Mouse (Mus musculus) limb, embryonic 14.5 days (tissue): ENCODE measurements around the gene Uba2. TPM values are rescaled to one million over a fixed set of nuclear protein-coding genes. Genes with fewer than 3 reads are reported as not detected.

Source experiments
- ATAC-seq: fragments of 200-750 bp; cut with Nextera tagmentation; 2 replicates; pipeline ENCODE4 v1.8.0; 2017; ENCODE audit warnings: low read depth, moderate number of reproducible peaks, moderate TSS enrichment; ENCODE audit not compliant: low FRiP score
- DNase-seq: peaks from one replicate; pipeline ENCODE4 v3.0.0-alpha.2; 2015; ENCODE audit warnings: low spot score
- H3K27ac ChIP-seq: fragments of 300-500 bp; sonication (generic); replicated peaks from 2 replicates; pipeline ENCODE4 v1.5.1; 2014; ENCODE audit warnings: low read depth, mild to moderate bottlenecking, low read length, moderate library complexity, mixed read lengths
- H3K27me3 ChIP-seq: fragments of 300-500 bp; sonication (generic); 2 replicates; pipeline ENCODE4 v1.6.1; 2014; ENCODE audit warnings: low read length, mixed read lengths; ENCODE audit not compliant: control insufficient read depth, insufficient read depth
- H3K36me3 ChIP-seq: fragments of 300-500 bp; sonication (generic); 2 replicates; pipeline ENCODE4 v1.6.1; 2014; ENCODE audit warnings: mild to moderate bottlenecking, low read length, moderate library complexity, mixed read lengths; ENCODE audit not compliant: control insufficient read depth, insufficient read depth
- H3K4me1 ChIP-seq: fragments of 300-500 bp; sonication (generic); 2 replicates; pipeline ENCODE4 v1.6.1; 2014; ENCODE audit warnings: antibody characterized with exemption, low read length, mixed read lengths; ENCODE audit not compliant: control insufficient read depth, insufficient read depth
- H3K4me2 ChIP-seq: fragments of 300-500 bp; sonication (generic); replicated peaks from 2 replicates; pipeline ENCODE4 v1.6.1; 2014; ENCODE audit warnings: low read depth, mild to moderate bottlenecking, low read length, moderate library complexity; ENCODE audit not compliant: severe bottlenecking
- H3K4me3 ChIP-seq: fragments of 300-500 bp; sonication (generic); replicated peaks from 2 replicates; pipeline ENCODE4 v1.5.1; 2014; ENCODE audit warnings: low read length
- H3K9ac ChIP-seq: fragments of 300-500 bp; sonication (generic); 2 replicates; pipeline ENCODE4 v1.6.1; 2014; ENCODE audit warnings: mild to moderate bottlenecking, low read depth, low read length, moderate library complexity; ENCODE audit not compliant: severe bottlenecking
- H3K9me3 ChIP-seq: fragments of 300-500 bp; sonication (generic); 2 replicates; pipeline ENCODE4 v1.6.1; 2016; ENCODE audit warnings: low read length; ENCODE audit not compliant: control insufficient read depth
- POLR2A ChIP-seq: fragments of 200-500 bp; IDR thresholded peaks from 2 replicates; pipeline ENCODE4 v1.8.0; 2012; ENCODE audit warnings: inconsistent platforms, mild to moderate bottlenecking, moderate library complexity, borderline replicate concordance; ENCODE audit not compliant: insufficient read depth, insufficient read length; ENCODE audit errors: extremely low read depth
- WGBS: fragments of 180-500 bp; shearing (Covaris S2); extraction: QIAGEN DNeasy Blood & Tissue Kit; methylation state at CpG from one replicate; pipeline ENCODE4 v1.1.7; 2014; 5-methylcytosine and 5-hydroxymethylcytosine counted together
- polyA plus RNA-seq, 2 experiments: library from polyadenylated mRNA; depleted of rRNA in 1 of 2; stranded (reverse) in 1 of 2; unstranded in 1 of 2; fragments of >200 nt; fragmentation: Nextera tagmentation in 1 of 2; extraction: Ambion mirVana in 1 of 2; gene quantifications; 2 replicates each; pipeline versions ENCODE4 v1.2.1 to v1.2.3; 2012 to 2014

Uba2 gene
- polyA plus RNA-seq (2012; rRNA removed), result 132 and 147 TPM in 2 replicates
- polyA plus RNA-seq (2014; fragmentation: Nextera tagmentation; extraction: Ambion mirVana), result 182 and 195 TPM in 2 replicates

- peak within 1 kb of the TSS; percentile 92 for H3K27ac ChIP-seq
- TF ChIP-seq POLR2A, result no peak
- no peak for ATAC-seq
- peak within 1 kb of the TSS; percentile 95 for H3K9ac ChIP-seq
- no peaks in the 10 kb centered on the region for H3K9me3 ChIP-seq
- H3K4me2 ChIP-seq, result peak within 1 kb of the TSS; percentile 82
- peak within 1 kb of the TSS; percentile 94 for H3K4me3 ChIP-seq
- H3K36me3 ChIP-seq, result peaks cover 10% of the 10 kb centered on the region
- peaks cover 3% of the 10 kb centered on the region; the same call in 1 of the 2 replicates for H3K4me1 ChIP-seq
- WGBS, result 86% methylated on average over 3 of the region's 3 CpGs
- no peaks in the 10 kb centered on the region for H3K27me3 ChIP-seq
- no peak for DNase-seq
Measured at GRCm38 (mm10) chr7:34169454-34169853, at the start of gene Uba2. Gene Uba2, minus strand, starts transcription at chr7:34169599.

GRCm38 (mm10) chr7:34218496-34218895, 49.1 kb upstream of the Uba2 start:
- Histone ChIP-seq H3K27me3 (no peaks in the 10 kb centered on the region), H3K27ac (no peak overlapping the region), H3K36me3 (peaks cover 95% of the 10 kb centered on the region), H3K4me3 (no peak overlapping the region), H3K4me2 (no peak overlapping the region), H3K9ac (no peak overlapping the region), H3K4me1 (no peaks in the 10 kb centered on the region), H3K9me3 (no peaks in the 10 kb centered on the region)
- ATAC-seq (no peak), DNase-seq (no peak)
- no peak for TF ChIP-seq POLR2A
- WGBS, result 73% methylated on average over 1 of the region's 1 CpGs

- no peak overlapping the region for H3K4me3 ChIP-seq
- no peaks in the 10 kb centered on the region for H3K9me3 ChIP-seq
- no peaks in the 10 kb centered on the region for H3K4me1 ChIP-seq
- H3K27ac ChIP-seq, result no peak overlapping the region
- peaks cover 96% of the 10 kb centered on the region for H3K36me3 ChIP-seq
- no peak for ATAC-seq
- 84% methylated on average over 10 of the region's 10 CpGs for WGBS
- no peak for DNase-seq
- no peak for TF ChIP-seq POLR2A
- H3K4me2 ChIP-seq, result no peak overlapping the region
- no peak overlapping the region for H3K9ac ChIP-seq
- no peaks in the 10 kb centered on the region for H3K27me3 ChIP-seq
Measured at GRCm38 (mm10) chr7:34216474-34216873, 47.1 kb upstream of the Uba2 start.

- no peak overlapping the region for H3K27ac ChIP-seq
- DNase-seq, result no peak
- no peak overlapping the region for H3K4me3 ChIP-seq
- ATAC-seq, result no peak
- H3K9me3 ChIP-seq, result no peaks in the 10 kb centered on the region
- no peaks in the 10 kb centered on the region for H3K27me3 ChIP-seq
- no peak overlapping the region for H3K4me2 ChIP-seq
- no peaks in the 10 kb centered on the region for H3K4me1 ChIP-seq
- peaks cover 96% of the 10 kb centered on the region for H3K36me3 ChIP-seq
- no peak overlapping the region for H3K9ac ChIP-seq
- WGBS, result 81% methylated on average over 9 of the region's 9 CpGs
- TF ChIP-seq POLR2A, result no peak
Measured at GRCm38 (mm10) chr7:34215481-34215880, 46.1 kb upstream of the Uba2 start.

GRCm38 (mm10) chr7:34214644-34215043, 45.2 kb upstream of the Uba2 start:
- Histone ChIP-seq H3K9ac (no peak overlapping the region), H3K27ac (no peak overlapping the region), H3K27me3 (no peaks in the 10 kb centered on the region), H3K36me3 (peaks cover 96% of the 10 kb centered on the region), H3K4me1 (no peaks in the 10 kb centered on the region), H3K9me3 (no peaks in the 10 kb centered on the region), H3K4me2 (no peak overlapping the region), H3K4me3 (no peak overlapping the region)
- no peak for TF ChIP-seq POLR2A
- ATAC-seq (no peak), DNase-seq (no peak)
- 96% methylated on average over 8 of the region's 8 CpGs for WGBS

GRCm38 (mm10) chr7:34213281-34213680, 43.9 kb upstream of the Uba2 start:
- DNase-seq (no peak), ATAC-seq (no peak)
- WGBS, result 91% methylated on average over 7 of the region's 7 CpGs
- no peak for TF ChIP-seq POLR2A
- H3K36me3 ChIP-seq, result peaks cover 96% of the 10 kb centered on the region
- H3K9me3 ChIP-seq, result no peaks in the 10 kb centered on the region
- H3K9ac ChIP-seq, result no peak overlapping the region
- H3K27ac ChIP-seq, result no peak overlapping the region
- no peaks in the 10 kb centered on the region for H3K4me1 ChIP-seq
- no peak overlapping the region for H3K4me2 ChIP-seq
- no peaks in the 10 kb centered on the region for H3K27me3 ChIP-seq
- H3K4me3 ChIP-seq, result no peak overlapping the region
